Mouse (Mus musculus) mouse trophoblast stem cell (cell line): Measurements from ENCODE around the gene Cdyl.

Experiments used
- in situ Hi-C, 2 experiments: fragments of 300-500 bp; cut with MseI, MboI; formaldehyde crosslinking; loops; 2 replicates in 1 of 2; 3 replicates in 1 of 2; pipeline ENCODE4 v1.15.1; 2025

The Cdyl gene

DNA sequence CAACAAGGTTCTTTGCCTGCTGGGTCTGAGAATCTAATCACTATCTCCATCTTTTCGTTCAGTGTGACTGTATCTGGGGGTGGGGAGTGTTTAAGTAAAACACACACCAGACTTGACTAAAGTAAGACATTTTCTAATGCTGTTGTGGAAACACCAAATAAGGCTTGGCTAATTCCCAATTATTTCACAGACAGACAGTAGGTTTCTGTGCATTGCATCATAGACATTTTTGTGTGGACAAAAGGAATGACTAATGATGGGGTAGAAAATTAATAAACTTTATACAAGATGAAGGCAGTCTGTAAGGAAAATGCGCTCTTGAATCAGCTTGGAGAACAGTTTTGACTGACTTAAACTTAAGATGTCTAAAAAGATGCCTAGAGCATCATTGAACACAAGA lies 100.7 kb downstream of the Cdyl start:
- in situ Hi-C loops = no loop called here

GRCm38 (mm10) chr13:35764559-35764958 lies 104.9 kb downstream of the Cdyl start:
- in situ Hi-C loops = no loop called here

GRCm38 (mm10) chr13:35765817-35766216 lies 106.2 kb downstream of the Cdyl start:
- in situ Hi-C loops = no loop called here

DNA sequence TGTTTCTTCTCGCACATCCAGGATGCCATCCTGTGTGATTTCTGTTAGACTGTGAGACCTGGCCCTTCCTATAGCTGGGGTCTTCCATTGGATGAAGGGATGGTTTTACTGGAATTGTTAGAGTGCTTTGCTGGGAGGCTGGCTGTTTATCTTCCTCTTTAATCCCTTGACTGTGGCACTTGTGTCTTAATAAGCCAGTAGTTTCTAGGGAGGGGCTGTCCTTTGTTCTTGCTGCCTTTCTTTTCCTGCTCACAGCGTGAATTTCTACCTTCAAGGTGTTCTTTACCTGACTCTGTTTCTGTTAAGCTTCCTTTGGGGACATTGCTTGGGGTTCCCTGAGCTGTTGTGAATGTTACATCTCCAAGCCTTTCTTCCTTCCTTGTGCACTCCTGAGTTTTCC lies 110.0 kb downstream of the Cdyl start:
- in situ Hi-C loops = no loop called here

DNA sequence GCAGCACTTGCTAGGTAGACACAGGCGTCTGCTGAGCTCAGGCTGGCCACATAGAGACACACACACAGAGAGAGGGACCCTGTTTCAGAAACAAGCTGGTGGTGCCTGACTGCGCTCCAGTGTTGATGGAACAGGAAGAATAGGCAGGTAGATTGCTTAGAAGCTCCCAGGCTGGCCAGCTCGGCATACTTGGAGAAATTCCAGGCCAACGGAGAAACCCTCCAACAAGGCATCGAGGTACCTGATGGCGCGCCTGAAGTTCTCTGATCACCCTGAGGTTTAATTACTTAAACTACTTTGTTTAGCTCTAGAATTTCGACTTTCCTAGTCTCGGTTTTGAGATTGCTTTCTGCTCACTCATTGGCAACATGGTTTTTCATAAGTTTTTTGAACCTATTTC lies 110.8 kb downstream of the Cdyl start:
- in situ Hi-C loops = no loop called here

DNA sequence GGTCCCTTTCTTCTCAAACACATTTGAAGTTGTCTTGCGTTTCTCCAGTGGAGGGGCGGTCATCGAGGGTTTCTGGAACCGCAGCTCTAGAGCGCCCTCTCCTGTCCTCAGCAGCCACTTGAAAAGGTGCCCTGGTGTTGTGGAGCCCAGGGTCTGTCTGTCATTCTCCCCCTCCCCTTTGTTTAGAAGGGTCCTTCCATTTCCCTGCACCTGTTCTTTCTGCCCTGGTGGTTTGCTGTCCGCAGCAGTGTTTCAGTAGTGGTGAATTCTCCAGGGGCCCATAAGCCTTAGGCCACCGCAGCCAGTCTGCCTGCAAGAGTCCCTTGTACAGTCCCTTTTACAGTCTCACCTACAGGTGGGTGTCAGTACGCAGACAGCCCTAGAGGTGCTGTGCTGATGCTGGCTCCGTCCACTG lies 112.3 kb downstream of the Cdyl start:
- in situ Hi-C loops = no loop called here

DNA sequence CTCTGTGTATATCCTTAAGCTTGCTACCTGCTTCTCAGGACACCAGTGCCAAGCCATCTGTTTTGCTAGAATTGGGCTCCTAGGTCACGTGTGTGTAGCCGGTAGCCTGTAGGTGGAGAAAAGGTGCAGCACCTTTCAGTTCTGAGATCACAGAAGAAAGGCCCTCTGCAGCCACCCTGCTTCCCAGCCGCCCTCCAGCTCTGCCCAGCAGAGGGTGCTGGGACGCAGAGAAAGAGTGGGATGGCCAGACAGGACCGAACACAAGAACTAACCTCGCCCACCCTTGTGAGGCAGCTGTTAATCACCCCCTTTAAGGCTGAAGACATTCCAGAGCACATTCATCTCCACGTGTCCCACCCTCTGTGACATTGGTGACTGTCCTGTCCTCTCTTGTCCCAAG lies 114.1 kb downstream of the Cdyl start:
- in situ Hi-C loops = no loop called here

- in situ Hi-C loops = no loop called here
Measured at GRCm38 (mm10) chr13:35776123-35776522, 116.5 kb downstream of the Cdyl start.

GRCm38 (mm10) chr13:35780714-35781113 lies 121.1 kb downstream of the Cdyl start:
- in situ Hi-C loops = no loop called here

DNA sequence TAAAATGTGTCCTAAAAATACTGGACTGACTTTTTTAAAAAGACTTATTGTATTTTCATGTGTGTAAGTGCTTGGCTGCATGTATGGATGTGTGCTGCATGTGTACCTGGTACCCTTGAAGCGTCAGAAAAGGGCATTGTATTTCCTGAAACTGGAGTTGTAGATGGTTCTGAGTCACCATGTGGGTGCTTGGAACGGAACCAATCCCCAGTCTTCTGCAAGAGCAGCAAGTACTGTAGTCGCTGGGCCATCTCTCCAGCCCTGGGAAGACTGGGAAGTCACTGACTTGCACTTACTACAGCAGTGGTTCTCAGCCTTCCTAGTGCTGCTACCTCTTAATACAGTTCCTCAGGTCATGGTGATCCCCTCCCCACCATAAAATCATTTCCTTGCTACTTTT lies 122.1 kb downstream of the Cdyl start:
- in situ Hi-C loops = no loop called here

DNA sequence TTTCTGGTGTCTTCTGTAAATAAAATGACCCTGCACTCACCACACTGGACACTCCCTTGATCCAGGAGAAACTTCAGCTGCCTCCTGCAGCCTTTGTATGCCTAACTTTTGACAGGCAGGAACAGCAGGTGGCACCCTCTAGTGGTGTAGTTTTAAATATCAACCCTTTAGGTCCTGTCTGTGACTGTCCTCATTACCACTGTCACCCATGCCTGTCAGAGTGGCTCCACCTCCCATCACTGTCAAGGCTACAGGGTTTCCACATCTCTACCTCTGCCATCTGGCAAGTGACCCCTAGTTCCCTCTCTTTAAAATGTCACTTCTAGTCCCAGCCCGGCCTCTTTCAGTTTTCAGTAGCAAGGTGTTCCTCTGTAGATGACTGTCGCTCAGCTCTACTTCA lies 123.3 kb downstream of the Cdyl start:
- in situ Hi-C loops = no loop called here

DNA sequence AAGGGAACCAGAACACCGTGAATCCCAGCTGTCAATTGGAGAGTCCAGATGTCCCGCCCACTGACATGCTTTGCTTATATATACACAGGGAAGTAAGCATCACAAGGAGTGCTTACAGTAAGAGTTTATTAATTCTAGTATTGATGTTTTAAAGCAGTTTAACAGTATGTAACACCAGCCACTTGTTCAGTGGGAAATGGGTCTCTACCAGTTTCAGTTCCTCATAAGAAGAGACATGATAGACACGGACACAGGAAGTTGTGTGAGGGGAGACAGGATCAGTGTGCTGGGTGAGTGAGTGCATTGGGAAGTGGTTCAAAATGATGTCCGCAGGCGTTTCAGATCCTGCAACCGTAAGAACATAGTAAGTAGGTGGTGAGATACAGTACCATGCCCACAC lies 123.9 kb downstream of the Cdyl start:
- in situ Hi-C loops = no loop called here

GRCm38 (mm10) chr13:35784281-35784680 lies 124.6 kb downstream of the Cdyl start:
- in situ Hi-C loops = no loop called here

- in situ Hi-C loops = no loop called here
Measured at GRCm38 (mm10) chr13:35785330-35785939, 125.8 kb downstream of the Cdyl start.

- in situ Hi-C loops = no loop called here
Measured at GRCm38 (mm10) chr13:35786726-35787399, 127.2 kb downstream of the Cdyl start.

- in situ Hi-C loops = no loop called here
Measured at GRCm38 (mm10) chr13:35789577-35789976, 129.9 kb downstream of the Cdyl start.

- in situ Hi-C loops = no loop called here
Measured at GRCm38 (mm10) chr13:35790431-35790830, 130.8 kb downstream of the Cdyl start.

DNA sequence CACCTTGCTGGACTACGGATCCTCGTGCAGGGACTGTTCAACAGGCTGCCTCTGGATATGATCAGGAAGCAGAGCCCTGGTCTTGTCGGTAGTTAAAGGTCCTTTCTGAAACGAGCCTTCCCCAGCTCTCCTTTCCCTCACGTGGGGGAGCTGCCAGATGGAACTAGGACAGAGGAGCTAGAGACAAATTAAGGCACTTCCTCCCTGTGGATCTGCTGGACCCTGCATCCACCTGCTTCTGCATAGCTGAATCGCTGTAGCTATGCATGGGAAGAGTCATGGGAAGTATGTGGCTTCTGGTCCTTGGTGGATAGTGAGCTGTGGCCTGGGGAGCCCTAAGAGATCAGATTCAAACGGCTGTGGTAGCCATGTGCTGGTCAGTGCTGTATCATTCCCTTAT lies 134.7 kb downstream of the Cdyl start:
- in situ Hi-C loops = no loop called here

- in situ Hi-C loops = no loop called here
Measured at GRCm38 (mm10) chr13:35794774-35795173, 135.1 kb downstream of the Cdyl start.

DNA sequence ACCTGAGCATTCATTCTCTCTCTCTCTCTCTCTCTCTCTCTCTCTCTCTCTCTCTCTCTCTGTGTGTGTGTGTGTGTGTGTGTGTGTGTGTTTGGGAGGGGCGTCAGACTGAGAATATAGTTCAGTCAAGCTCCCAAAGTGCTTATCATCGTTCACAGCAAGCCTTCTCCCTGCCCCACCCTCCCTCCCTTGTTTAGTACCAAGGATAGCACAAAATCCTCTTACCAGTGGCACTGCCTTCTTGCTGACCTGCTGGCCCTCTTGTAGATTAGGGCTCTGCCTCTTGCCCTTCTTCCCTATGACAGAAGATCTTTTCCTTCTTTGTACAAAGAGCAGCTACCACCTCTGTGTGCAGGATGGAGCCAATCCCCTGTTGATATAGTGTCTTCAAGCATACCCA lies 136.3 kb downstream of the Cdyl start:
- in situ Hi-C loops = no loop called here

GRCm38 (mm10) chr13:35796352-35796751 lies 136.7 kb downstream of the Cdyl start:
- in situ Hi-C loops = no loop called here

DNA sequence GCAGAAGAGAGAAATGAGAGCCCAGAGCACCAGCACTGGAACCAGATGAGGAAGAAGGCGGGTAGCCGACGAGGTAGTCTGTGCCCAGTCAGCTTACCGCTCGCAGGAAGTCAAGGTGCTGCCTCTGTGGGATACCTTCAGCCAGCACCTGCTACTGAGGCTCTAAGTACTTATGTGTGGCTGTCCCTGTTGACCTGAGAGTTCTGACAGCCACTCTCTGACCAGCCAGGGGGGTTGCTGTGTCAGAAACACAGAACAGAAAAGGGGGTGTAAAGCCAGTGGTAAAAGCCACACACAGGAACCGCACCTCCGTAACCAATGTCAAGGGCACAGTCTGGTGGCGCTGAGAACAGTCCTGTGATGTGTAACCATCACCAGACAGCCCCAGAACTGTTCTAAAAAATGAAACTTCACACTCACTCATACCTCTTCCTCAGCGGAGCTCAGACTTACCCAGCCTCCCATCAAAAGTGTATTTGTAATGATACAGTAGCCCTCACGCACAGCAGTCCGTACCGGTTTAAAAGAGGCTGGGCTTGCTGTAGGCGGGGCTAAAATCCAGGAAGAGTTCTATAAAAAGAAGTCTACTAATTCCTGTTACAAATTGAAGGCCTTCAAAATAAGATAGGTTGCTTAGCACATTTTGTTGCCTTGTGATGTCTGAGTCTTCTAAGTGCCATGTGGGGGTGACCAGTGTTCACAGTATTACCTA lies 138.3 kb downstream of the Cdyl start:
- in situ Hi-C loops = no loop called here

- in situ Hi-C loops = no loop called here
Measured at GRCm38 (mm10) chr13:35798645-35799044, 139.0 kb downstream of the Cdyl start.
